Mouse (Mus musculus): ENCODE data around the gene BC030870. TPM values are rescaled to one million over a fixed set of nuclear protein-coding genes. Genes with fewer than 3 reads are reported as not detected.

BC030870 gene
- total RNA-seq, 1 experiment from 2014 or later: not detected

Other genes starting within 250 kb of the BC030870 start
- gene Tmem192, start 182.4 kb downstream of the BC030870 start, total RNA-seq (2017): 13.3 and 17.6 TPM in 2 replicates
- gene Trim75, start 141.7 kb downstream of the BC030870 start, total RNA-seq (2017): not detected in 2 replicates
- gene Trim61, start 111.0 kb downstream of the BC030870 start, total RNA-seq (2017): not detected in 2 replicates
- gene Trim60, start 111.0 kb downstream of the BC030870 start, total RNA-seq (2017): not detected in 2 replicates
- gene Apela, start 92.2 kb downstream of the BC030870 start, total RNA-seq (2017): not detected in 2 replicates
- gene Gm10663, start 54.5 kb downstream of the BC030870 start, total RNA-seq (2017): not detected in 2 replicates

Measured in neutrophil, adult 5-6 weeks (primary cell).